Mouse (Mus musculus): ENCODE measurements around the gene Stx3.

- TF ChIP-seq CTCF (IDR thresholded peaks at IDR 0.05; ENCODE audit: low read depth) (no peak), EP300 (optimal IDR thresholded peaks at IDR 0.05) (no peak)
These were observed 9.0 kb downstream of the Stx3 start for GRCm38 (mm10) chr19:11810003-11810758.
